Mouse (Mus musculus) left cerebral cortex, postnatal 4 days (tissue): ENCODE data around the gene Aggf1. TPM values are rescaled to one million over a fixed set of nuclear protein-coding genes. Genes with fewer than 3 reads are reported as not detected.

Experiments
- DNase-seq: peaks from one replicate; pipeline ENCODE4 v3.0.0-alpha.2; 2022
- intact Hi-C: fragments of 180-260 bp; cut with DNase I; formaldehyde crosslinking; loops from one replicate; pipeline ENCODE4 v1.15.1; 2025
- total RNA-seq, 2 experiments: library from RNA; stranded (reverse); gene quantifications; 2 replicates each; pipeline ENCODE4 v1.2.3; 2021

The Aggf1 gene
- total RNA-seq, 2 experiments from 2014 or later, result 38.1 to 39.8 TPM

GRCm38 (mm10) chr13:95336122-95336677 lies 39.0 kb downstream of the Aggf1 start:
- intact Hi-C loops, result no loop called here
- peak; percentile 75 for DNase-seq

DNA sequence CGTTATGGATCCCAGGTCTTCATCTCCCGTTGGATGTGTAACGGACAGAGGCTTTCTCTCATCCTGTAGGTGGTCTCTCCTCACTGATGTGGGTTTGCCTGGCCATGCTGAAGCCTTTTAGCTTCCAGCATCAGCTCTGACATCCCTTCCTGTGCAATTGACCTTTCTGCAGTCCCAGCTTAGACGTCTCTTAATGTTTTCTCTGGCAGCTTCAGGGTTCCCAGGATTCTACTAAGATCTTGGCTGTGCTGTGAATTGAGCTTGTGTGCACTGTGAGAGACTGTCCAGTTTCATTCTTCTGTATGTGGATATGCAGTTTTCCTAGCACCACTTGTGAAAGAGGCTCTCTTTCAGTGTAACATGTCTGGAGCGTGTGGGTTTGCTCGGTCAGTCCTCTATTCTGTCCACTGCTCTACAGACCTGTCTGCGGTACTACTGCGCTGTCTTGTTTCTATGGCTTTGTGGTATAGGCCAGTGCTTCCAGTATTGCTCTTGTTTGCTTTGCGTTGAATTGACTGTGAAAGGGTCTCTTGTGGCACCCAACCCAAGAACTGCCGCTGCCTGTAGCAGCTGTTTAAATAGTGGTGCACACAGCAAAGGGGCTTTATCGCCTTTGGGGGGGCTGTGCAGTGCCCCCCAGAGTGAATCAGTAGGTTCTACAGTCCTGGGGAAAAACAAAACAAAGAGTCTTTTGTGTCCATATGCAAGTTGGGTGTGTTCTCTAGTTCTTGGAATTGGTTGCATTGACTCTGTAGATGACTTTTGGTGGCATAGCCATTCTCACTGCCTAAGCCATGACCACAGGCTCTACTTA lies 42.9 kb downstream of the Aggf1 start:
- DNase-seq, result no peak
- intact Hi-C loops, result no loop called here

GRCm38 (mm10) chr13:95330507-95330906 lies 44.6 kb downstream of the Aggf1 start:
- intact Hi-C loops, result no loop called here
- DNase-seq, result no peak

- DNase-seq, result no peak
- intact Hi-C loops, result no loop called here
Observed at GRCm38 (mm10) chr13:95328767-95329166, 46.4 kb downstream of the Aggf1 start.

GRCm38 (mm10) chr13:95327345-95327741 lies 47.8 kb downstream of the Aggf1 start:
- peak; percentile 86 for DNase-seq
- intact Hi-C loops, result no loop called here

DNA sequence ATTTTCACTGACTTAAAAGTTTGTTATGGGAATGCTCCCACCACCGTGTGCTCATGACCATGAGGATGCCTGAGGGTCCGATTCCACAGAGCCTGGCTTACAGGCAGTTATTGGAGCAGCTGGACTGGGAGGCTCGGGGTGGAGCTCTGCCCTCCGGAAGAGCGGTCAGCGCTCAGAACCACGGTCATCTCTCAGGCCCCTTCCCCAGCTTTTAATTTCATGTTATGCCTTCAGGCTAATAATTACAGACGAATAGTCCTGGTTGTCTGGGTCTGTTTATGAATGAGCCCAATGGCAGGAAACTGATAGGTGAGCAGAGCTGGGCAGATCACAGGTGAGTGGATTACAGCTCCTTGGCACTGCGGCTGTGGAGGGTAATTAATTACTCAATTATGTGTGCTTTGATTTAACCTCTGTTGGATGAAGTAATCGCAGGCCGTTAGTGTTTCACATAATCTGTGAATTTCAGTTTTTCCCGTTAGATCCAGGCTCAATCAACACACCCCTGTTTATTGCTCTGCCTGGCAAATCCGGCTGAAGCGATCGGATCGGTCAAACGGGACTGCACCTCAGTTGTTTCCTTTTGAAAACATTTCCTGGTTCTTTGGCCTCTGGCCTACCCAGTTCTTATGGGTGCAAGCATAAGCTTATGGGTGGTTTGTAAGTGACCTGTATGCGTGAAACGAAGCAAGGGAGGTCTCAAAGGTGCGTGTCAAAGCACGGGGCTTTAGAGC lies 48.4 kb downstream of the Aggf1 start:
- intact Hi-C loops, result no loop called here
- DNase-seq, result peak; percentile 34

- no peak for DNase-seq
- intact Hi-C loops, result no loop called here
Observed at GRCm38 (mm10) chr13:95325907-95326550, 49.1 kb downstream of the Aggf1 start.

- peak; percentile 84 for DNase-seq
- intact Hi-C loops, result no loop called here
Observed at GRCm38 (mm10) chr13:95325080-95325906, 49.9 kb downstream of the Aggf1 start.

- intact Hi-C loops, result no loop called here
- no peak for DNase-seq
Observed at GRCm38 (mm10) chr13:95324626-95325079, 50.5 kb downstream of the Aggf1 start.

GRCm38 (mm10) chr13:95323950-95324625 lies 51.1 kb downstream of the Aggf1 start:
- intact Hi-C loops, result no loop called here
- peak; percentile 80 for DNase-seq

DNA sequence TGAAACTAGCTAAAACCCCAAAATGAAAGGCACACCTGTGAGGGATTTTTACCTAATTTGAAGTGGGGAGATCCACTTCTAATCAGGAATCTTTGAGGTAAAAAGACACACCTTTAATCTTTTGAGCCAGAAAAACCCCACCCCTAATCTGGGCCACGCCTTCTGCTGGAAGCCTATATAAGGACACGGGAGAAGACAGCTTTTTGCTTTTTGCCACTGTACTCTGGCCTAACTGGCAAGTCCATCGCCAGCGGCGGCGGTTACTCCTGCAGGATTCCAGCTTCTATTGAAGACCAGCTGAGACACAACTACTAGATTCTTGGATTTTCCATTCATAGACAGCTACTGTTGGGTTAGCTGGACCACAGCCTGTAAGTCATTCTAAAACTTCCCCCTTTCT lies 51.8 kb downstream of the Aggf1 start, which contains the start of gene Zbed3:
TSS of gene Zbed3 (plus strand) at position 213 of the 400 bp plus-strand sequence.
- intact Hi-C loops, result no loop called here
- DNase-seq, result no peak

DNA sequence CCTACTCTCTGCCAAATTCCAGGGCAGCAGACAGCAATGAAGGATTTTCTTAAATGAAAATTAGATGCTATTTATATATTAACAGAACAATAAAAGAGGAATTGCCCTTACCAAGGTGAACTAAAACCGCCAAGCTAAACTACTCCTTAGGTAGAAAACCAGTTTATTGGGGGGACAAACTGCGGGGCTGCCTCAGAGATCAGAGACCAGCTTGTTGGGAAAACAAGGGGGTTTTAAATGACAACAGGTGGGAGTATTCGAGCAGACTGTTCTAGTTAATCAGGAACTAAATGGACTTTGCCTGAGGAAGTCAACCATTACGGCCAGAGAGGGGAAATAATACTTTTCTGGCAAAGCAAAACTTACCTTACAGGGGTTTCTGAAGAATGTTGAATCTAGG lies 54.7 kb downstream of the Aggf1 start:
- intact Hi-C loops, result no loop called here
- no peak for DNase-seq

- intact Hi-C loops, result no loop called here
- DNase-seq, result no peak
Observed at GRCm38 (mm10) chr13:95319153-95319552, 56.0 kb downstream of the Aggf1 start.

DNA sequence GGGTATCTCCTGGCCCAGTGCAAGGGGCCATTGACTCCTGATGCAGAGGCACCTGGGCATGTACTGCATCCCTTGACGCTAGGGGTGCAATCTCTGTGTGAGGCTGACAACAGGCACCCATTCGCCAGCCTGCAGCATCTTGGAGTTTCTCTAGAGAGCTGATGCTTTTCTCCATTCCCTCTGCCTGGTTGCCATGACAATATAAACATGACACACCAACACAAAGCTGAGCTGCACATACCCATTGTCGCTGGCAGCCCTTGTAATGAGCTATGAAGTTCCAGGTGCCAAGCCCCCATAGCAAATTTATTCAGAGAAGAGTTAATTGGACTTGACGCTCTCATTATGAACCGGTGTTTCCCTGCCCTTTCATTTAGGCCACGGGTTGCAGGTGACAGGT lies 63.1 kb downstream of the Aggf1 start:
- no peak for DNase-seq
- intact Hi-C loops, result no loop called here

DNA sequence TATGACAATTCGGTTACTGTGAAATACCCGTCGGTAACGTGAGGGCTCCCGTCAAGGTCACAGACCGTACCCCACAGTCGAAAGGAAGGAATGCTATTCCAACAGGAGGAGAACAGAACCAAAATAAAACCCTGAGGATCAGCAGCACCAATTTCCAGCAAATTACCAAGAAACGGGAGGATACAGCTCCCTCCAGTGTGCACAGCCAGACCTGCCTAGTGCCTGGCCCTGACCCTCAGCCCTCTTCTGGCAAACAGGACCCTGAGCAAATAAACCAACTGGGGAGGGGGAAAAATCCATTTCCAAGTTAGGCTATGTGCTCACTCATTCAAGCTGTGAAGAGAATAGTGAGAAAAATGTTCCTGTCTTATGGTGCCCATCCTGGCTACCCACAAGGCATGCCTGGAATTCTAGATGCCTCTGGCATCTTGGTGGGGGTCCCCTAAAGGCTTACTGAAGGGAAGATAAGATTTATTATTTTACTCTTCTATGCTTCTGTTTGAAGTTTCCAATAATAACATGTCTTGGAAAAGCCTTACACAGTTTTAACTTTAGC lies 68.0 kb downstream of the Aggf1 start:
- intact Hi-C loops, result no loop called here
- no peak for DNase-seq

DNA sequence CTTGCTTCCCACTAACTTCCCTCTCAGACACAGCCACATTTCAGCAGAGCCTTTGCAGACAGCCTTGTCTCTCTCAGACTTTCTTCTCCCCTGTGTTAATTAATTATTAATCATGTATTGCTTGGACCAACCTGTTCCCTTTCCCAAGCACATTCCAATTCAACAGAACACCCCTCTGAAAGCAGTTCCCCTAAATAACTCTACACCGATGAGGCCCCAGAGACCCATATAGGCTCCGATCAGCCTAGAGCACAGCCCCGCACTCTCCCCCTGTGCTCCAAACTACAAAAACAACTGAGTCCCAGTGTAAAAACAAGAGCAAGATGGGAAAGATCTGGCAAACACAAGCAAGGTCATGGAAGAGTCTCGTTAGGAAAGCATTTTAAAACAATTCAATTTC lies 68.6 kb downstream of the Aggf1 start:
- intact Hi-C loops, result no loop called here

More for the DNA sequence above, 68.6 kb downstream of the Aggf1 start:
- DNase-seq, result no peak
